In the genomic region with DNA sequence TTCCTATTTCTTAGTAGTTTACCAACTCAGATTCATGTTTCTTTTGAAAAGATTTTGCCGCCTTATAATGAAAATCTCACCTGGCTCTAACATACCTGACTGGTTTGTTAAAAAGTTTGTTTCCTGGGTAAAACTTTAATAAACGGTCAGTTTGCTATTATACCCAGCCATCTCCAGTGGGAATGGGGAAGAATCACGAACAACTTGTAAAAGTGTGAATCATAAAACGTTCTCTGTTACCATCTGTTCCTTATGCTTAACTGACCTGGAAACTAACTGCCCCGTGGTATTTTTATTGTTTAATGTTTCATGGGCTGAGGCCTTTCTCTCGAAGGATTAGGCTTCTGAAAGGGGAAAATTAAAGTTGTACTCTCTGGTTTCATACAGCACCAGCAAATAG, we compare ENCODE assay signal across 8 mouse cellular contexts. TPM values are rescaled to one million over a fixed set of nuclear protein-coding genes. Genes with fewer than 3 reads are reported as not detected.
DNase-seq lines count a peak whose midpoint lies in the region; ATAC-seq and TF ChIP-seq lines count a peak whose summit lies in the region.

No protein-coding gene starts in this region.

- peak overlapping the region; percentile 66 for H3K9ac ChIP-seq in heart, embryonic 14.5 days (ENCODE audit: low read length)
- peak overlapping the region; percentile 78 for H3K9ac ChIP-seq in MEL (ENCODE audit: control insufficient read depth, low read depth, low read length, poor library complexity, severe bottlenecking)
- H3K9ac ChIP-seq in hindbrain, embryonic 11.5 days (ENCODE audit: low read depth, low read length), result 0 out of 2 replicates have a peak overlapping the region, but pooled peaks have one; percentile 16

- H3K27me3 ChIP-seq in heart, embryonic 14.5 days (ENCODE audit: control insufficient read depth, insufficient read depth, low read length), result no peaks in the 10 kb centered on the region
- no peaks in the 10 kb centered on the region for H3K27me3 ChIP-seq in MEL (ENCODE audit: control insufficient read depth in 1 of 2, insufficient read depth in 2 of 2, low read length in 2 of 2)
- no peaks in the 10 kb centered on the region for H3K27me3 ChIP-seq in hindbrain, embryonic 11.5 days (ENCODE audit: control insufficient read depth, insufficient read depth, low read length)
- H3K27me3 ChIP-seq in midbrain, embryonic 10.5 days (ENCODE audit: low read depth, poor library complexity, severe bottlenecking), result no peaks in the 10 kb centered on the region; the same call in 1 of the 2 replicates

- H3K4me2 ChIP-seq in heart, embryonic 14.5 days (ENCODE audit: low read length), result peak overlapping the region; percentile 73
- peak overlapping the region; percentile 20 for H3K4me2 ChIP-seq in hindbrain, embryonic 11.5 days (replicated peaks; ENCODE audit: low read depth, low read length)

- DNase-seq in heart, adult 8-10 months (ENCODE audit: low spot score), result no peak
- no peak for DNase-seq in MEL (ENCODE audit: low read depth, low spot score)
- DNase-seq in hindbrain, embryonic 11.5 days (ENCODE audit: low spot score), result no peak
- DNase-seq in midbrain, embryonic 10.5 days (ENCODE audit: low spot score), result no peak
- no peak for DNase-seq in left cerebral cortex, adult 9 months (ENCODE audit: low spot score in 2 of 2)
- DNase-seq in layer of hippocampus, adult 9-11 months, result no peak

- WGBS in heart, embryonic 14.5 days, result 60% methylated on average over 6 of the region's 6 CpGs
- 58% methylated on average over 6 of the region's 6 CpGs for WGBS in hindbrain, embryonic 11.5 days
- 57% methylated on average over 6 of the region's 6 CpGs for WGBS in midbrain, embryonic 10.5 days

- no peaks in the 10 kb centered on the region for H3K36me3 ChIP-seq in heart, embryonic 14.5 days (ENCODE audit: control insufficient read depth, insufficient read depth, low read length)
- peaks cover 6 to 29% of the 10 kb centered on the region in 2 experiments for H3K36me3 ChIP-seq in MEL (ENCODE audit: control insufficient read depth in 1 of 2, insufficient read depth in 2 of 2, low read length in 2 of 2)
- no peaks in the 10 kb centered on the region for H3K36me3 ChIP-seq in hindbrain, embryonic 11.5 days (ENCODE audit: control insufficient read depth, insufficient read depth, low read length)
- no peaks in the 10 kb centered on the region for H3K36me3 ChIP-seq in midbrain, embryonic 10.5 days

- H3K4me3 ChIP-seq in heart, embryonic 14.5 days (ENCODE audit: control insufficient read depth in 1 of 2, insufficient read depth in 1 of 2, low read depth in 1 of 2, low read length in 2 of 2), result peak overlapping the region in 1 of 2 experiments; percentile 79; a peak in 2 of 4 replicates
- peak overlapping the region; percentile 27 to 29 for H3K4me3 ChIP-seq in MEL (ENCODE audit: control insufficient read depth in 1 of 2, insufficient read depth in 1 of 2, low read depth in 2 of 2, low read length in 2 of 2)
- 0 out of 2 replicates have a peak overlapping the region, but pooled peaks have one; percentile 84 for H3K4me3 ChIP-seq in hindbrain, embryonic 11.5 days (ENCODE audit: low read depth, low read length)
- peak overlapping the region; percentile 87 for H3K4me3 ChIP-seq in midbrain, embryonic 10.5 days

- TF ChIP-seq POLR2A in MEL (IDR thresholded peaks at IDR 0.05; ENCODE audit: control insufficient read depth in 1 of 2, insufficient read depth in 1 of 2, low read depth in 1 of 2, low read length in 2 of 2, poor library complexity in 1 of 2), result no peak

- H3K4me1 ChIP-seq in heart, embryonic 14.5 days (ENCODE audit: control insufficient read depth in 2 of 2, insufficient read depth in 2 of 2, low read length in 2 of 2), result peaks cover 2 to 16% of the 10 kb centered on the region in 2 experiments
- H3K4me1 ChIP-seq in MEL (ENCODE audit: control insufficient read depth in 1 of 2, insufficient read depth in 2 of 2, low read length in 2 of 2), result peaks cover 9 to 15% of the 10 kb centered on the region in 2 experiments
- peaks cover 2% of the 10 kb centered on the region; the same call in 1 of the 2 replicates for H3K4me1 ChIP-seq in hindbrain, embryonic 11.5 days (replicated peaks; ENCODE audit: control insufficient read depth, insufficient read depth, low read length)
- H3K4me1 ChIP-seq in midbrain, embryonic 10.5 days, result peaks cover 47% of the 10 kb centered on the region

- H3K27ac ChIP-seq in heart, embryonic 14.5 days (replicated peaks in 1 of 2; ENCODE audit: control insufficient read depth in 1 of 2, insufficient read depth in 1 of 2, low read depth in 2 of 2, low read length in 2 of 2), result peak overlapping the region in 1 of 2 experiments; percentile 92; a peak in 1 of 4 replicates
- peak overlapping the region; percentile 71 for H3K27ac ChIP-seq in MEL (ENCODE audit: control insufficient read depth, low read depth, low read length)
- no peak overlapping the region; the same call in 1 of the 2 replicates for H3K27ac ChIP-seq in hindbrain, embryonic 11.5 days (ENCODE audit: low read depth, low read length)
- peak overlapping the region; percentile 78 for H3K27ac ChIP-seq in midbrain, embryonic 10.5 days (replicated peaks)

- H3K9me3 ChIP-seq in heart, embryonic 14.5 days (ENCODE audit: control insufficient read depth, low read length), result no peaks in the 10 kb centered on the region
- no peaks in the 10 kb centered on the region for H3K9me3 ChIP-seq in MEL (replicated peaks; ENCODE audit: insufficient read depth, low read length)
- H3K9me3 ChIP-seq in hindbrain, embryonic 11.5 days (ENCODE audit: control insufficient read depth, low read length), result no peaks in the 10 kb centered on the region
- H3K9me3 ChIP-seq in midbrain, embryonic 10.5 days (replicated peaks), result no peaks in the 10 kb centered on the region

- H3K79me2 ChIP-seq in MEL (ENCODE audit: control insufficient read depth, insufficient read depth, low read length, poor library complexity), result peaks cover 36% of the 10 kb centered on the region

- ATAC-seq in heart, embryonic 14.5 days (ENCODE audit: insufficient number of reproducible peaks, insufficient read depth, low FRiP score, low read depth), result no peak
- no peak for ATAC-seq in hindbrain, embryonic 11.5 days (ENCODE audit: low FRiP score)
- ATAC-seq in activated CD4-positive, CD25-positive, alpha-beta regulatory T cell, adult 4 months, result no peak

- no peak for TF ChIP-seq RAD21 in MEL (IDR thresholded peaks at IDR 0.05; ENCODE audit: low read depth, low read length)

- no peak for TF ChIP-seq EP300 in MEL (IDR thresholded peaks at IDR 0.05; ENCODE audit: low read depth in 1 of 2, low read length in 2 of 2)

- no peak for TF ChIP-seq CTCF in MEL (IDR thresholded peaks at IDR 0.05 in 2 of 3, conservative IDR thresholded peaks at IDR 0.05 in 1 of 3; ENCODE audit: control insufficient read depth in 1 of 3, insufficient read depth in 1 of 3, low read depth in 2 of 3, low read length in 3 of 3, poor library complexity in 1 of 3, severe bottlenecking in 1 of 3)

TF ChIP-seq in MEL, 35 proteins besides CTCF, POLR2A, EP300 and RAD21 (continues in another document):
- TF ChIP-seq ZMIZ1 (IDR thresholded peaks at IDR 0.05; ENCODE audit: low read depth, low read length), result peak; percentile 33; the same call in 1 of the 2 replicates
- no peak for TF ChIP-seq ETS1 (IDR thresholded peaks at IDR 0.05; ENCODE audit: low read depth, low read length)
- TF ChIP-seq CHD1 (IDR thresholded peaks at IDR 0.05; ENCODE audit: low read depth, low read length), result peak; percentile 94; the same call in 1 of the 2 replicates
- no peak for TF ChIP-seq USF1 (IDR thresholded peaks at IDR 0.05; ENCODE audit: low read depth, low read length)
- TF ChIP-seq ZNF384 (IDR thresholded peaks at IDR 0.05; ENCODE audit: low read depth, low read length), result 0 out of 2 replicates have a peak, but pooled peaks have one; percentile 16
- no peak for TF ChIP-seq RCOR1 (IDR thresholded peaks at IDR 0.05; ENCODE audit: low read depth, low read length)
- TF ChIP-seq CHD2 (IDR thresholded peaks at IDR 0.05; ENCODE audit: low read length), result no peak
- TF ChIP-seq SMC3 (IDR thresholded peaks at IDR 0.05; ENCODE audit: low read depth, low read length), result no peak
- no peak for TF ChIP-seq ZC3H11A (IDR thresholded peaks at IDR 0.05; ENCODE audit: low read depth, low read length)

RNA-seq across cellular contexts. Expression of a gene that starts 0.6 kb away (rescaled TPM):
- polyA plus RNA-seq in heart, embryonic 14.5 days (2014; fragmentation: Nextera tagmentation; extraction: Ambion mirVana), result 60.0 and 69.3 TPM in 2 replicates
- total RNA-seq in heart, adult 8-10 months (2022), result 10 to 100 TPM; 42.6 to 75.3 (median 55.1) TPM
- 121 and 123 TPM in 2 replicates for total RNA-seq in MEL (2012; rRNA removed)
- 100 to 1,000 TPM; 174 to 334 TPM for polyA plus RNA-seq in MEL (2012; ENCODE audit: insufficient read depth in 1 of 2, insufficient read length in 2 of 2, low read depth in 1 of 2, low replicate concordance in 2 of 2, missing spikeins in 1 of 2)
- 52.3 and 53.6 TPM in 2 replicates for polyA plus RNA-seq in hindbrain, embryonic 11.5 days (2014; fragmentation: Nextera tagmentation; extraction: Ambion mirVana)
- polyA plus RNA-seq in midbrain, embryonic 10.5 days (2016; fragmentation: Nextera tagmentation; extraction: Ambion mirVana), result 44.6 and 52.5 TPM in 2 replicates
- 1 to 10 TPM; 5.2 to 6.0 TPM for polyA plus RNA-seq in activated CD4-positive, CD25-positive, alpha-beta regulatory T cell, adult 4 months (2017; shearing (Covaris generic))

RNA-seq across cellular contexts. Expression of a gene that starts 29.4 kb away (rescaled TPM):
- polyA plus RNA-seq in heart, embryonic 14.5 days (2014; fragmentation: Nextera tagmentation; extraction: Ambion mirVana), result 41.1 and 42.9 TPM in 2 replicates
- 10 to 100 TPM; 23.3 to 29.7 (median 26.1) TPM for total RNA-seq in heart, adult 8-10 months (2022)
- 70.6 and 84.4 TPM in 2 replicates for total RNA-seq in MEL (2012; rRNA removed)
- polyA plus RNA-seq in MEL (2012; ENCODE audit: insufficient read depth in 1 of 2, insufficient read length in 2 of 2, low read depth in 1 of 2, low replicate concordance in 2 of 2, missing spikeins in 1 of 2), result 10 to 100 TPM in 1 of 2 experiments, not detected in 1; 90.5 TPM
- 85.0 and 92.5 TPM in 2 replicates for polyA plus RNA-seq in hindbrain, embryonic 11.5 days (2014; fragmentation: Nextera tagmentation; extraction: Ambion mirVana)
- 86.2 and 90.6 TPM in 2 replicates for polyA plus RNA-seq in midbrain, embryonic 10.5 days (2016; fragmentation: Nextera tagmentation; extraction: Ambion mirVana)
- 100 to 1,000 TPM in 1 of 2 experiments, 10 to 100 TPM in 1; 92.1 to 105 TPM for polyA plus RNA-seq in activated CD4-positive, CD25-positive, alpha-beta regulatory T cell, adult 4 months (2017; shearing (Covaris generic))

RNA-seq across cellular contexts. Expression of a gene that starts 49.2 kb away (rescaled TPM):
- 2.7 and 2.8 TPM in 2 replicates for polyA plus RNA-seq in heart, embryonic 14.5 days (2014; fragmentation: Nextera tagmentation; extraction: Ambion mirVana)
- total RNA-seq in heart, adult 8-10 months (2022), result 1 to 10 TPM; 3.9 to 8.2 (median 5.2) TPM
- not detected in 2 replicates for total RNA-seq in MEL (2012; rRNA removed)
- polyA plus RNA-seq in MEL (2012; ENCODE audit: insufficient read depth in 1 of 2, insufficient read length in 2 of 2, low read depth in 1 of 2, low replicate concordance in 2 of 2, missing spikeins in 1 of 2), result not detected
- 6.7 and 8.4 TPM in 2 replicates for polyA plus RNA-seq in hindbrain, embryonic 11.5 days (2014; fragmentation: Nextera tagmentation; extraction: Ambion mirVana)
- polyA plus RNA-seq in midbrain, embryonic 10.5 days (2016; fragmentation: Nextera tagmentation; extraction: Ambion mirVana), result 21.8 and 22.9 TPM in 2 replicates
- polyA plus RNA-seq in activated CD4-positive, CD25-positive, alpha-beta regulatory T cell, adult 4 months (2017; shearing (Covaris generic)), result under 1 TPM; 0.61 to 0.70 TPM

Comparison
In these comparisons a context has a peak if more than half of its experiments do, and no peak if none do; other contexts are left out.
1. H3K9ac ChIP-seq: peak in every context shown above with its lines; median percentile 78 in MEL; 66 in heart, embryonic 14.5 days; 16 in hindbrain, embryonic 11.5 days.